Mouse (Mus musculus): ENCODE data around the gene Ctnna2. TPM values are rescaled to one million over a fixed set of nuclear protein-coding genes. Genes with fewer than 3 reads are reported as not detected.

The Ctnna2 gene
- polyA plus RNA-seq, 1 experiment = not detected

- H3ac ChIP-seq (ENCODE audit: control insufficient read depth, insufficient read length) = no peak overlapping the region
- no peaks in the 10 kb centered on the region for H3K27me3 ChIP-seq (ENCODE audit: control insufficient read depth, insufficient read depth, insufficient read length)
- no peaks in the 10 kb centered on the region for H3K79me2 ChIP-seq (ENCODE audit: control insufficient read depth, insufficient read depth)
- H3K4me3 ChIP-seq = no peak overlapping the region
- no peak overlapping the region for H3K4me2 ChIP-seq (ENCODE audit: low read depth)
- no peaks in the 10 kb centered on the region for H3K36me3 ChIP-seq (ENCODE audit: control insufficient read depth, insufficient read depth)
- TF ChIP-seq MYOG (IDR thresholded peaks at IDR 0.05; ENCODE audit: control insufficient read depth in 1 of 3, insufficient read depth in 1 of 3, insufficient read length in 2 of 3, low read depth in 2 of 3) = no peak
- TF ChIP-seq MYOD1 (IDR thresholded peaks at IDR 0.05; ENCODE audit: control insufficient read depth in 1 of 3, insufficient read length in 2 of 3, low read depth in 2 of 3) = no peak
- no peak for TF ChIP-seq CEBPB (IDR thresholded peaks at IDR 0.05; ENCODE audit: insufficient read depth, poor library complexity, severe bottlenecking)
- TF ChIP-seq MAX (IDR thresholded peaks at IDR 0.05; ENCODE audit: low read depth) = no peak
- no peak for TF ChIP-seq POLR2A (IDR thresholded peaks at IDR 0.05; ENCODE audit: insufficient read length, low read depth)
- no peak for TF ChIP-seq TCF3 (IDR thresholded peaks at IDR 0.05; ENCODE audit: insufficient read length, low read depth)
- no peak for TF ChIP-seq TCF12 (IDR thresholded peaks at IDR 0.05; ENCODE audit: insufficient read depth, poor library complexity, severe bottlenecking)
- TF ChIP-seq REST (IDR thresholded peaks at IDR 0.05; ENCODE audit: insufficient read depth, insufficient read length) = no peak
- no peak for TF ChIP-seq POLR2AphosphoS2 (IDR thresholded peaks at IDR 0.05; ENCODE audit: insufficient read length, low read depth)
- no peak for TF ChIP-seq E2F4 (IDR thresholded peaks at IDR 0.05; ENCODE audit: insufficient read depth)
- no peak for TF ChIP-seq USF1 (IDR thresholded peaks at IDR 0.05; ENCODE audit: low read depth)
- no peak for TF ChIP-seq SRF (IDR thresholded peaks at IDR 0.05; ENCODE audit: control insufficient read depth, insufficient read length, low read depth)
Measured at GRCm38 (mm10) chr6:77047568-77047967, 931.9 kb downstream of the Ctnna2 start.

DNA sequence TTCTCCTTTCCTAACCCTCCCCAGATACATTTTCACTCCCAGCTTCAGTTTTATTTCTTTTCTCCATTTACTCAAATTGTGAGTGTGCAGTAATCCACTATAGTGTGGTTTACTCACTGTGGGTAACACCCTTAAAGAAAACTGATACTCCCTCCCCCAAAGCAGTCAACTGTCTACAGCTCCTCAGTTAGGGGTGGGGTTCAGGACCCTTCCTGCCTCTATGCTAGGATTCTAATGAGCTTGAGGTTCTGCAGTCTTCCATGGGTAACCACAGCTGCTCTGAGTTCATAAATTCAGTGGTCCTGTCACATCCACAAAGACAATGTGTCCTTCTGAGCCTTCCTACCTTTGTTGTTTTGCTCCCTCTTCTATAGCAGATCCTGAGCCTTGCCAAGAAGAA, 954.4 kb downstream of the Ctnna2 start:
- H3ac ChIP-seq (ENCODE audit: control insufficient read depth, insufficient read length) = no peak overlapping the region
- TF ChIP-seq USF1 (IDR thresholded peaks at IDR 0.05; ENCODE audit: low read depth) (no peak), TCF12 (IDR thresholded peaks at IDR 0.05; ENCODE audit: insufficient read depth, poor library complexity, severe bottlenecking) (no peak), POLR2A (IDR thresholded peaks at IDR 0.05; ENCODE audit: insufficient read length, low read depth) (no peak), MYOG (IDR thresholded peaks at IDR 0.05; ENCODE audit: control insufficient read depth in 1 of 3, insufficient read depth in 1 of 3, insufficient read length in 2 of 3, low read depth in 2 of 3) (no peak), CEBPB (IDR thresholded peaks at IDR 0.05; ENCODE audit: insufficient read depth, poor library complexity, severe bottlenecking) (no peak), POLR2AphosphoS2 (IDR thresholded peaks at IDR 0.05; ENCODE audit: insufficient read length, low read depth) (no peak), MAX (IDR thresholded peaks at IDR 0.05; ENCODE audit: low read depth) (no peak), TCF3 (IDR thresholded peaks at IDR 0.05; ENCODE audit: insufficient read length, low read depth) (no peak), E2F4 (IDR thresholded peaks at IDR 0.05; ENCODE audit: insufficient read depth) (no peak), REST (IDR thresholded peaks at IDR 0.05; ENCODE audit: insufficient read depth, insufficient read length) (no peak), MYOD1 (IDR thresholded peaks at IDR 0.05; ENCODE audit: control insufficient read depth in 1 of 3, insufficient read length in 2 of 3, low read depth in 2 of 3) (no peak), SRF (IDR thresholded peaks at IDR 0.05; ENCODE audit: control insufficient read depth, insufficient read length, low read depth) (no peak)
- H3K4me3 ChIP-seq = no peak overlapping the region
- H3K79me2 ChIP-seq (ENCODE audit: control insufficient read depth, insufficient read depth) = no peaks in the 10 kb centered on the region
- no peaks in the 10 kb centered on the region for H3K27me3 ChIP-seq (ENCODE audit: control insufficient read depth, insufficient read depth, insufficient read length)
- no peaks in the 10 kb centered on the region for H3K36me3 ChIP-seq (ENCODE audit: control insufficient read depth, insufficient read depth)
- no peak overlapping the region for H3K4me2 ChIP-seq (ENCODE audit: low read depth)

DNA sequence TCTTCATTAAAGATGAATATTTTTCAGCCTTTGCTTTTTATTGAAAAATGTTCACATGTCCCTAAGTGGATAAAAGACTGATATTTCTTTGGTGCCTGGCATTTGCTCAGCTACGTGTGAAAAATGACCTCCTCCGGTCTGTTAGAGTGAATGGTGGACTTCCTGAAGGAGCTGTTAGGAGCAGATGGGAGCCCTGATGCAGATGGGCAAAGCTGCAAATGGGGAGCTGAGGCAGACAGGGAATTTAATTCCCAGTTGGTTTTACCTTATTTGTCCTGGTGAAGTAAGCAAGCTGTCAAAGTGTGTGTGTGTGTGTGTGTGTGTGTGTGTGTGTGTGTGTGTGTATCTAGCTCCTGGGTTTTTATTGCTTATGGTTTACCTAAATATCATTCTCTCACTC, 966.3 kb downstream of the Ctnna2 start:
- no peak overlapping the region for H3K4me2 ChIP-seq (ENCODE audit: low read depth)
- H3K36me3 ChIP-seq (ENCODE audit: control insufficient read depth, insufficient read depth) = no peaks in the 10 kb centered on the region
- H3K4me3 ChIP-seq = no peak overlapping the region
- H3K27me3 ChIP-seq (ENCODE audit: control insufficient read depth, insufficient read depth, insufficient read length) = no peaks in the 10 kb centered on the region
- H3ac ChIP-seq (ENCODE audit: control insufficient read depth, insufficient read length) = no peak overlapping the region
- H3K79me2 ChIP-seq (ENCODE audit: control insufficient read depth, insufficient read depth) = no peaks in the 10 kb centered on the region
- no peak for TF ChIP-seq REST (IDR thresholded peaks at IDR 0.05; ENCODE audit: insufficient read depth, insufficient read length)

- Histone ChIP-seq H3ac (ENCODE audit: control insufficient read depth, insufficient read length) (no peak overlapping the region), H3K4me3 (no peak overlapping the region), H3K79me2 (ENCODE audit: control insufficient read depth, insufficient read depth) (no peaks in the 10 kb centered on the region), H3K36me3 (ENCODE audit: control insufficient read depth, insufficient read depth) (no peaks in the 10 kb centered on the region), H3K27me3 (ENCODE audit: control insufficient read depth, insufficient read depth, insufficient read length) (no peaks in the 10 kb centered on the region), H3K4me2 (ENCODE audit: low read depth) (no peak overlapping the region)
- TF ChIP-seq MYOD1 (IDR thresholded peaks at IDR 0.05; ENCODE audit: control insufficient read depth in 1 of 3, insufficient read length in 2 of 3, low read depth in 2 of 3) (no peak), TCF3 (IDR thresholded peaks at IDR 0.05; ENCODE audit: insufficient read length, low read depth) (no peak), REST (IDR thresholded peaks at IDR 0.05; ENCODE audit: insufficient read depth, insufficient read length) (no peak), MAX (IDR thresholded peaks at IDR 0.05; ENCODE audit: low read depth) (no peak), MYOG (IDR thresholded peaks at IDR 0.05; ENCODE audit: control insufficient read depth in 1 of 3, insufficient read depth in 1 of 3, insufficient read length in 2 of 3, low read depth in 2 of 3) (no peak), TCF12 (IDR thresholded peaks at IDR 0.05; ENCODE audit: insufficient read depth, poor library complexity, severe bottlenecking) (no peak), E2F4 (IDR thresholded peaks at IDR 0.05; ENCODE audit: insufficient read depth) (no peak), USF1 (IDR thresholded peaks at IDR 0.05; ENCODE audit: low read depth) (no peak), POLR2A (IDR thresholded peaks at IDR 0.05; ENCODE audit: insufficient read length, low read depth) (no peak), POLR2AphosphoS2 (IDR thresholded peaks at IDR 0.05; ENCODE audit: insufficient read length, low read depth) (no peak), CEBPB (IDR thresholded peaks at IDR 0.05; ENCODE audit: insufficient read depth, poor library complexity, severe bottlenecking) (no peak), SRF (IDR thresholded peaks at IDR 0.05; ENCODE audit: control insufficient read depth, insufficient read length, low read depth) (no peak)
Measured at GRCm38 (mm10) chr6:77011001-77011400, 968.5 kb downstream of the Ctnna2 start.

GRCm38 (mm10) chr6:76992128-76992527, 987.4 kb downstream of the Ctnna2 start:
- Histone ChIP-seq H3K4me3 (no peak overlapping the region), H3K36me3 (ENCODE audit: control insufficient read depth, insufficient read depth) (no peaks in the 10 kb centered on the region), H3ac (ENCODE audit: control insufficient read depth, insufficient read length) (no peak overlapping the region), H3K4me2 (ENCODE audit: low read depth) (no peak overlapping the region), H3K79me2 (ENCODE audit: control insufficient read depth, insufficient read depth) (no peaks in the 10 kb centered on the region), H3K27me3 (ENCODE audit: control insufficient read depth, insufficient read depth, insufficient read length) (no peaks in the 10 kb centered on the region)
- TF ChIP-seq SRF (IDR thresholded peaks at IDR 0.05; ENCODE audit: control insufficient read depth, insufficient read length, low read depth) = no peak
- no peak for TF ChIP-seq MAX (IDR thresholded peaks at IDR 0.05; ENCODE audit: low read depth)
- no peak for TF ChIP-seq USF1 (IDR thresholded peaks at IDR 0.05; ENCODE audit: low read depth)
- TF ChIP-seq TCF12 (IDR thresholded peaks at IDR 0.05; ENCODE audit: insufficient read depth, poor library complexity, severe bottlenecking) = no peak
- no peak for TF ChIP-seq MYOD1 (IDR thresholded peaks at IDR 0.05; ENCODE audit: control insufficient read depth in 1 of 3, insufficient read length in 2 of 3, low read depth in 2 of 3)
- no peak for TF ChIP-seq TCF3 (IDR thresholded peaks at IDR 0.05; ENCODE audit: insufficient read length, low read depth)
- TF ChIP-seq POLR2AphosphoS2 (IDR thresholded peaks at IDR 0.05; ENCODE audit: insufficient read length, low read depth) = no peak
- no peak for TF ChIP-seq POLR2A (IDR thresholded peaks at IDR 0.05; ENCODE audit: insufficient read length, low read depth)
- TF ChIP-seq CEBPB (IDR thresholded peaks at IDR 0.05; ENCODE audit: insufficient read depth, poor library complexity, severe bottlenecking) = no peak
- no peak for TF ChIP-seq REST (IDR thresholded peaks at IDR 0.05; ENCODE audit: insufficient read depth, insufficient read length)
- TF ChIP-seq E2F4 (IDR thresholded peaks at IDR 0.05; ENCODE audit: insufficient read depth) = no peak
- no peak for TF ChIP-seq MYOG (IDR thresholded peaks at IDR 0.05; ENCODE audit: control insufficient read depth in 1 of 3, insufficient read depth in 1 of 3, insufficient read length in 2 of 3, low read depth in 2 of 3)
